Mouse (Mus musculus) frontal cortex, postnatal 25 days (tissue): ENCODE results near the gene Dpf1.
A peak's percentile ranks its signal among the peaks of the same experiment; 100 is the strongest.

Experiments
- DNase-seq, 2 experiments: peaks; one replicate each; pipeline ENCODE4 v3.0.0; 2022; ENCODE audit warnings: low spot score in 2 of 2

Gene Dpf1

GRCm38 (mm10) chr7:29288942-29289638, 14.7 kb upstream of the Dpf1 start, which contains the start of gene Ppp1r14a:
Gene Ppp1r14a (plus strand): TSS chr7:29289308.
- DNase-seq: peak in 1 of 2 experiments; percentile 36

- no peak for DNase-seq
Observed at GRCm38 (mm10) chr7:29289856-29290255, 13.9 kb upstream of the Dpf1 start.

- DNase-seq: no peak
Observed at GRCm38 (mm10) chr7:29290691-29291485, 12.9 kb upstream of the Dpf1 start.

GRCm38 (mm10) chr7:29291616-29292457, 11.9 kb upstream of the Dpf1 start:
- DNase-seq: no peak

GRCm38 (mm10) chr7:29292458-29293098, 11.2 kb upstream of the Dpf1 start:
- no peak for DNase-seq

- DNase-seq: no peak
Observed at GRCm38 (mm10) chr7:29293131-29294065, 10.4 kb upstream of the Dpf1 start.

- DNase-seq: no peak
Observed at GRCm38 (mm10) chr7:29294111-29294761, 9.5 kb upstream of the Dpf1 start.

GRCm38 (mm10) chr7:29295861-29296647, 7.7 kb upstream of the Dpf1 start:
- DNase-seq: no peak

- DNase-seq: no peak
Observed at GRCm38 (mm10) chr7:29296998-29297397, 6.8 kb upstream of the Dpf1 start.

- peak; percentile 44 to 59 for DNase-seq
Observed at GRCm38 (mm10) chr7:29301127-29301566, 2.6 kb upstream of the Dpf1 start.

- DNase-seq: no peak
Observed at GRCm38 (mm10) chr7:29302641-29303040, 1.1 kb upstream of the Dpf1 start.

- peak in 1 of 2 experiments; percentile 22 for DNase-seq
Observed at GRCm38 (mm10) chr7:29304463-29305262, 912 bp downstream of the Dpf1 start.

GRCm38 (mm10) chr7:29305263-29305988, 1.7 kb downstream of the Dpf1 start:
- no peak for DNase-seq

- DNase-seq: no peak
Observed at GRCm38 (mm10) chr7:29306108-29306507, 2.4 kb downstream of the Dpf1 start.

GRCm38 (mm10) chr7:29306619-29307018, 2.9 kb downstream of the Dpf1 start:
- DNase-seq: no peak

GRCm38 (mm10) chr7:29307350-29308104, 3.8 kb downstream of the Dpf1 start:
- peak; percentile 87 to 92 for DNase-seq

GRCm38 (mm10) chr7:29309221-29309721, 5.5 kb downstream of the Dpf1 start:
- DNase-seq: peak in 1 of 2 experiments; percentile 45
